Mouse (Mus musculus): Measurements from ENCODE around the gene Ppp1r15a. TPM values are rescaled to one million over a fixed set of nuclear protein-coding genes. Genes with fewer than 3 reads are reported as not detected.
"Not testable (repeated sequence)": the region's sequence is repeated elsewhere in the genome, so short reads cannot be mapped to it uniquely, and the experiment has no call there.

The Ppp1r15a gene
- total RNA-seq, 2 experiments from 2014 or later, result 19.0 to 25.8 TPM

GRCm38 (mm10) chr7:45481374-45481927 lies 44.6 kb downstream of the Ppp1r15a start, which contains the start of gene Tulp2:
Tulp2 (plus strand) TSS chr7:45481877.
- H3K4me3 ChIP-seq, result no peak within 1 kb of the TSS
- TF ChIP-seq CTCF (conservative IDR thresholded peaks at IDR 0.05), result no peak
- no peak within 1 kb of the TSS for H3K27ac ChIP-seq
- DNase-seq (ENCODE audit: low spot score in 2 of 2), result peak; percentile 69 to 75

- not testable (repeated sequence) for H3K27ac ChIP-seq; DNase-seq (ENCODE audit: low spot score in 2 of 2); H3K4me3 ChIP-seq
These were observed 45.8 kb downstream of the Ppp1r15a start for GRCm38 (mm10) chr7:45480310-45480709.

DNA sequence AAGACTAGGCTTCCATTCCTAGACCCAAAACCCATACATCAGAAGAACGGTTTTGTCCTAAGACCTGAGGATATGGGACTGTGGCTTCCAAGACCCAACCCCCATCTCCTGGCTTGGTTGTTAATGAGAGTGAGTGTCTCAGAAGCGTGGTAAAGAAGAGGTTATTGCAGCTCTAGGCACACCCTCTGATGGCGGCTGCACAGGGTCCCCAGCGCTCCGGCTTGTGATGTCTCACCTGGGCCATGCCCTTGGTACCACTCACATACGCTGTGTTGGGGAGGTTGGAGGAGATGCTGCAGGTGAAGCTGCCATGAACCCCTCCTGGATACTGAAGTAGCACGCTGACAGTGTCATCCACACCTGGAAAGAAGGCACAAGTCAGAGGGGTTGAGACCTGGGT lies 47.3 kb downstream of the Ppp1r15a start:
- Histone ChIP-seq H3K27ac (no peak overlapping the region), H3K4me3 (no peak overlapping the region)
- no peak for TF ChIP-seq CTCF (conservative IDR thresholded peaks at IDR 0.05)
- DNase-seq (ENCODE audit: low spot score in 2 of 2), result no peak

GRCm38 (mm10) chr7:45477003-45477402 lies 49.1 kb downstream of the Ppp1r15a start:
- Histone ChIP-seq H3K4me3 (no peak overlapping the region), H3K27ac (no peak overlapping the region)
- TF ChIP-seq CTCF (conservative IDR thresholded peaks at IDR 0.05), result peak; percentile 81
- DNase-seq (ENCODE audit: low spot score in 2 of 2), result peak; percentile 54 to 57

DNA sequence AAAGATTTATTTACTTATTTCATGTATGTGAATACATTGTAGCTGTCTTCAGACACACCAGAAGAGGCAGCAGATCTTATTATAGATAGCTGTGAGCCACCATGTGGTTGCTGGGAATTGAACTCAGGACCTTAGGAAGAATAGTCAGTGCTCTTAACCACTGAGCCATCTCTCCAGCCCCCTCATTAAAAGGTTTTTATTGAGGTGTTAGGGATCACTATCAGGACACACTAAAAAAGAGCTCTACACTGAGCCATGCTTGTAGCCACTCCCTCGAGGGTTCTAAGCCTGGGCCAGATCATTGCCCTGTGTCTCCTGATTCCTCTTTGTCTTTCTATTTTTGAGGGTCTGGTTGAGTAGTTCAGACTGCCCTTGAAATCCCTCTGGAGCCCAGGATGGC lies 49.6 kb downstream of the Ppp1r15a start:
- H3K27ac ChIP-seq, result no peak overlapping the region
- TF ChIP-seq CTCF (conservative IDR thresholded peaks at IDR 0.05), result no peak
- DNase-seq (ENCODE audit: low spot score in 2 of 2), result no peak
- no peak overlapping the region for H3K4me3 ChIP-seq

GRCm38 (mm10) chr7:45475291-45475969 lies 50.6 kb downstream of the Ppp1r15a start:
- DNase-seq (ENCODE audit: low spot score in 2 of 2), result peak in 1 of 2 experiments; percentile 57
- Histone ChIP-seq H3K4me3 (peak overlapping the region; percentile 53), H3K27ac (peak overlapping the region; percentile 54)
- no peak for TF ChIP-seq CTCF (conservative IDR thresholded peaks at IDR 0.05)

Other genes starting within 250 kb of the Ppp1r15a start
- gene Slc6a21, start 248.8 kb downstream of the Ppp1r15a start, total RNA-seq (2021), result not detected
- gene Trpm4, start 192.5 kb downstream of the Ppp1r15a start, total RNA-seq (2021), result 10 to 100 TPM; 12.8 to 16.5 TPM
- gene Hrc, start 191.0 kb downstream of the Ppp1r15a start, total RNA-seq (2021), result under 1 TPM; 0.22 to 0.33 TPM
- 100 to 1,000 TPM; 133 to 138 TPM for gene Ppfia3, start 159.2 kb downstream of the Ppp1r15a start, total RNA-seq (2021)
- 100 to 1,000 TPM; 138 to 146 TPM for gene Lin7b, start 155.7 kb downstream of the Ppp1r15a start, total RNA-seq (2021)
- 100 to 1,000 TPM; 456 to 514 TPM for gene Snrnp70, start 130.5 kb downstream of the Ppp1r15a start, total RNA-seq (2021)
- gene Kcna7, start 120.6 kb downstream of the Ppp1r15a start, total RNA-seq (2021), result not detected
- gene Ntf5, start 112.6 kb downstream of the Ppp1r15a start, total RNA-seq (2021), result not detected
- gene Lhb, start 105.4 kb downstream of the Ppp1r15a start, total RNA-seq (2021), result not detected
- 10 to 100 TPM; 16.1 to 20.3 TPM for gene Gys1, start 91.4 kb downstream of the Ppp1r15a start, total RNA-seq (2021)
- 10 to 100 TPM; 35.0 to 37.2 TPM for gene Ruvbl2, start 88.2 kb downstream of the Ppp1r15a start, total RNA-seq (2021)
- gene Ftl1, start 66.4 kb downstream of the Ppp1r15a start, total RNA-seq (2021), result 100 to 1,000 TPM; 186 to 204 TPM
- gene Bax, start 59.4 kb downstream of the Ppp1r15a start, total RNA-seq (2021), result 10 to 100 TPM; 73.2 to 77.6 TPM
- gene Tulp2, start 44.4 kb downstream of the Ppp1r15a start, total RNA-seq (2021), result not detected
- 1 to 10 TPM; 2.1 to 3.1 TPM for gene Gm45808, start 39.5 kb downstream of the Ppp1r15a start, total RNA-seq (2021)
- 1 to 10 TPM; 4.3 to 4.4 TPM for gene Dhdh, start 37.5 kb downstream of the Ppp1r15a start, total RNA-seq (2021)
- gene Nucb1, start 15.9 kb downstream of the Ppp1r15a start, total RNA-seq (2021), result 10 to 100 TPM; 97.6 to 98.2 TPM
- gene Plekha4, start 62 bp upstream of the Ppp1r15a start, total RNA-seq (2021), result under 1 TPM; 0.52 to 0.79 TPM
- not detected for gene Hsd17b14, start 28.6 kb upstream of the Ppp1r15a start, total RNA-seq (2021)
- 10 to 100 TPM; 20.6 to 28.2 TPM for gene Bcat2, start 43.9 kb upstream of the Ppp1r15a start, total RNA-seq (2021)
- not detected for gene Fgf21, start 89.2 kb upstream of the Ppp1r15a start, total RNA-seq (2021)
- not detected for gene Fut1, start 91.0 kb upstream of the Ppp1r15a start, total RNA-seq (2021)
- not detected for gene Izumo1, start 95.5 kb upstream of the Ppp1r15a start, total RNA-seq (2021)
- 1 to 10 TPM; 6.1 to 7.4 TPM for gene Rasip1, start 101.2 kb upstream of the Ppp1r15a start, total RNA-seq (2021)
- gene Mamstr, start 113.7 kb upstream of the Ppp1r15a start, total RNA-seq (2021), result 1 to 10 TPM; 1.2 to 4.8 TPM
- under 1 TPM; 0.13 to 0.25 TPM for gene Fut2, start 140.1 kb upstream of the Ppp1r15a start, total RNA-seq (2021)
- gene Ntn5, start 157.8 kb upstream of the Ppp1r15a start, total RNA-seq (2021), result 1 to 10 TPM; 6.3 to 9.3 TPM
- gene Sec1, start 168.1 kb upstream of the Ppp1r15a start, total RNA-seq (2021), result 1 to 10 TPM; 2.2 to 2.3 TPM
- gene Car11, start 173.6 kb upstream of the Ppp1r15a start, total RNA-seq (2021), result 100 to 1,000 TPM; 184 to 211 TPM
- gene Dbp, start 178.8 kb upstream of the Ppp1r15a start, total RNA-seq (2021), result 10 to 100 TPM; 69.2 to 72.8 TPM
- 100 to 1,000 TPM; 342 to 353 TPM for gene Rpl18, start 189.2 kb upstream of the Ppp1r15a start, total RNA-seq (2021)
- gene Sphk2, start 191.7 kb upstream of the Ppp1r15a start, total RNA-seq (2021), result 10 to 100 TPM; 32.3 to 35.8 TPM
- gene Fam83e, start 194.9 kb upstream of the Ppp1r15a start, total RNA-seq (2021), result under 1 TPM; 0.27 to 0.33 TPM
- gene Spaca4, start 199.5 kb upstream of the Ppp1r15a start, total RNA-seq (2021), result not detected

All from layer of hippocampus, adult 2 months (tissue).